ENCODE assay signal across 23 mouse cellular contexts in the genomic region with DNA sequence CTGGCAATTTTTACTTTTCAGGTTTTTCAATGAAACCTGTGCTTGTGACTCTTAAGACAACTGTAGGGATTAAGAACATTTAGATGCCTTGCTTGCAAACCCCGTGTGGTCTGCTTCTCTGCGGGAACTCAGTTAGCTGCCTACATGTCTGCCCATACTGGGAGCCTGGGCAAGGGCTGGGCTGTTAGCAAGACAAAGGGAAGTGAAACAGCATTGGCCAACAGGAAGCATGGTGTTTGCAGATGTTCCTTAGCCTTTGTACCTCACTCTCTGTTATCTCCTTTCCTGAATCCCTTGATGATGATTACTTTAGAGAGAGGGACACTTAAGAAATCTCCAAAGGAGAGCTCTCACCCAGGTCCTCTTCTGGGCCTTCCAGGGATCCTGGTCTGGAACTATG. TPM values are rescaled to one million over a fixed set of nuclear protein-coding genes. Genes with fewer than 3 reads are reported as not detected.
"Had no signal": no experiment of that assay in that cellular context is flagged by ENCODE, and none has a peak within 500 bp of the region (broad histone marks: within the 10 kb centered on the region; RNA-seq: fewer than 3 reads in every experiment).

No protein-coding gene starts in this region.

- DNase-seq: lung, embryonic 14.5 days; lung, postnatal 10 days; lung, postnatal 4 days; midbrain, embryonic 14.5 days; right cerebral cortex, postnatal 14 days; thymus, adult 2 months; thymus, postnatal 25 days; thymus, postnatal 4 days had no signal

- H3K36me3 ChIP-seq: midbrain, embryonic 10.5 days; midbrain, embryonic 12.5 days; neural tube, embryonic 13.5 days; neural tube, embryonic 15.5 days; stomach, embryonic 15.5 days had no signal

- H3K9me3 ChIP-seq: midbrain, embryonic 10.5 days; midbrain, embryonic 12.5 days; neural tube, embryonic 13.5 days; neural tube, embryonic 15.5 days; stomach, embryonic 15.5 days had no signal

- H3K27ac ChIP-seq: liver, embryonic 14.5 days; midbrain, embryonic 10.5 days; midbrain, embryonic 12.5 days; neural tube, embryonic 13.5 days; neural tube, embryonic 15.5 days; stomach, embryonic 15.5 days; stomach, postnatal 0 days had no signal

- H3K9ac ChIP-seq: liver, embryonic 14.5 days; lung, embryonic 14.5 days; midbrain, embryonic 12.5 days; neural tube, embryonic 13.5 days; neural tube, embryonic 15.5 days; stomach, embryonic 15.5 days had no signal

- H3K4me1 ChIP-seq: midbrain, embryonic 10.5 days; midbrain, embryonic 12.5 days; neural tube, embryonic 13.5 days; neural tube, embryonic 15.5 days; stomach, embryonic 15.5 days had no signal

- H3K4me3 ChIP-seq: midbrain, embryonic 10.5 days; midbrain, embryonic 12.5 days; myocyte; neural tube, embryonic 13.5 days; neural tube, embryonic 15.5 days; stomach, embryonic 15.5 days had no signal

- ATAC-seq: midbrain, embryonic 16.5 days had no signal

- H3K4me2 ChIP-seq: lung, embryonic 14.5 days; midbrain, embryonic 12.5 days; neural tube, embryonic 13.5 days; neural tube, embryonic 15.5 days; stomach, embryonic 15.5 days had no signal

- H3K27me3 ChIP-seq: midbrain, embryonic 12.5 days; neural tube, embryonic 13.5 days; neural tube, embryonic 15.5 days; stomach, embryonic 15.5 days had no signal

RNA-seq across cellular contexts. Expression of a gene that starts 38.8 kb away (rescaled TPM):
- total RNA-seq: megakaryocyte-erythroid progenitor cell, adult 5-6 weeks had no signal
- polyA plus RNA-seq: liver, embryonic 14.5 days; liver, embryonic 16.5 days; lung, embryonic 14.5 days; lung, embryonic 16.5 days; midbrain, embryonic 10.5 days; midbrain, embryonic 14.5 days; midbrain, embryonic 16.5 days; myocyte; neural tube, embryonic 13.5 days; neural tube, embryonic 15.5 days; spleen, adult 2 months; stomach, embryonic 15.5 days; stomach, postnatal 0 days; testis, adult 2 months; thymus, adult 2 months; urinary bladder, adult 2 months had no signal
